Mouse (Mus musculus) mouse embryonic stem cell (cell line): ENCODE data around the gene Narf.

ENCODE experiments used
- in situ Hi-C, 2 experiments: fragments of 300-500 bp; cut with MboI; formaldehyde crosslinking; loops; 1 replicate in 1 of 2; 3 replicates in 1 of 2; pipeline ENCODE4 v1.14.3; 2019 to 2020; ENCODE audit warnings: low sequenced_read_pairs in 2 of 2, low pct_unique_long_range_greater_than_20kb in 1 of 2, mixed read lengths in 1 of 2; ENCODE audit not compliant: unreplicated experiment in 1 of 2

Gene Narf

DNA sequence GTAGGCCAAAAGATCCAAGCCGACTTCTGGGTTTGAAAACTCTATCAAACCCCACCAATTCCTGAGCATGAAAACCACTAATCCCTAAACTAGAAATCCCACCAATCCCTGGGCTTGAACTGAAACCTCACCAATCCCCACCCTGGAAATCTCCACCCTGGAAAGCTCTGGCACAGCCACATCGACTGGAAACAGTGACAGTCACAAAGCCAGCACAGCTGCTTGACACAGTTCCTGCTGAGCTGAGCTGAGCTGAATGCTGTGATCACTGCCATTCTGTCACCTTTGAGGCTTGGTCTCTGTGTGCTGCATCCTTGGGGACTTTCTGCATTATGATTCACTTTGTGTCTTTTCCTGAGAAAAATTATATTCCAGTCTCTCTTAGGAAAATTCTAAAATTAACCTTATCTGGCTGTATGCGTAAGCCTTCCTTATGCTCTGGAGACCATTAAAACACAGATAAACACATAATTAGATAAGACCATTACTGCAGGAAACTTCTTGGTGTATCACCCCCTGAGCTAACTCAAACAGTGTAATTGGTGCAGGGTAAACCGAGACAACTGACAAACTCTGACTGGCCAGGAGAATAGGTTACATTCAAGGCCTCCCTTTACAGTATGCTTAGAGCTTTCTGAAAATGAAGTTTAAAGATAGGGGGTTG is 5.3 kb upstream of the Narf start:
- in situ Hi-C loops: no loop called here

DNA sequence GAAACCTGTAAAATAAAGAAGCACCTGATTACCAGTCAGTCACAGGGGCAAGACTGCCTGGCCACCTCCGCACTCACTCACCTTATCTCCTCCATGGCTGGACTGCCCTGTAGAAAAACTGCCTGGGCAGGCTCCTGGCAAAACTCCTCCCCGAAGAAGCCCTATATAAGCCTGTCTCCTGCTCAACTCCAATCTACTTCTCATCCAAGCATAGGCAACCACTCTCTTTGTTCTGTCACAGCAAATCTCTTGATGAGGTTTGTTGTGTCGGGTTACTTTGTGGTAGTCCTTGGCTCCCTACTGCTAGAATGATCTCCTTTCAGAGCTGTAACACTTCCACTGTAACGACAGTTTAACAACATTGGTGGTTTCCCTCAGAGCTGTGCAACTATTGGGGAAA is 4.3 kb upstream of the Narf start:
- in situ Hi-C loops: no loop called here

DNA sequence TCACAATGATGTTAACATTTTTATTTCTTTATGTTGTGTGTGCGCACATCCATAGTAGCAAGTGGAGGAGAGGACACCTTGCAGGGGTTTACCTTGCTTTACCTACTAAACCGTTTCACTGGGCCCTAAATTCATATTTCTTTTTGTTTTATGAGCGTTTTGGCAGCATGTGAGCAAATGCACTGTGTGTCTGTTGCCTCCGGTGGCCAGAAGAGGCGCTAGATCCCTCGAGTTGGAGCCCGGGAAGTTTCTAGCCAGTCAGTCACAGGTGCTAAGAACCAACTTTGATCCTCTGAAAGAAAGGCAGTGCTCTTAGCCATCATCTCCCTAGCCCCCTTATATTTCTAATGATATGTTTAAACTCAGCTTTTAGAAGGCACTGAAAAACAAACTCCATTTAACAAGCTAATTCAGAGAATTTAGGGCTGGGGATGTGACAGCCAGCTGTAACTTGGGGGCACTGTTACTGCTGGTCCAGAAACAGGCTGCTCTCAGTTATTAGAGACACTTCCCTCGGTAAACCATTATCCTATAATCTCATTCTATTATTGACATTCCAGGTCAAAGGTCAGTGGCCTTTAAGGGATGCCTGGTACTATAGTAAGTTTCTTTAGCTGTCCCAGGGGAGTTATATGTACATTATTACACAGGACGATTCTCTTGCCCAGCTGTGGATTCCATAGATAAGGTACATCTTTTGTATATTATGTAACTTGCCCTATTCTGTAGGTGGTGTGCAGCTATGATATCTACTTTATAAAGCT is 1.4 kb upstream of the Narf start:
- in situ Hi-C loops: no loop called here

DNA sequence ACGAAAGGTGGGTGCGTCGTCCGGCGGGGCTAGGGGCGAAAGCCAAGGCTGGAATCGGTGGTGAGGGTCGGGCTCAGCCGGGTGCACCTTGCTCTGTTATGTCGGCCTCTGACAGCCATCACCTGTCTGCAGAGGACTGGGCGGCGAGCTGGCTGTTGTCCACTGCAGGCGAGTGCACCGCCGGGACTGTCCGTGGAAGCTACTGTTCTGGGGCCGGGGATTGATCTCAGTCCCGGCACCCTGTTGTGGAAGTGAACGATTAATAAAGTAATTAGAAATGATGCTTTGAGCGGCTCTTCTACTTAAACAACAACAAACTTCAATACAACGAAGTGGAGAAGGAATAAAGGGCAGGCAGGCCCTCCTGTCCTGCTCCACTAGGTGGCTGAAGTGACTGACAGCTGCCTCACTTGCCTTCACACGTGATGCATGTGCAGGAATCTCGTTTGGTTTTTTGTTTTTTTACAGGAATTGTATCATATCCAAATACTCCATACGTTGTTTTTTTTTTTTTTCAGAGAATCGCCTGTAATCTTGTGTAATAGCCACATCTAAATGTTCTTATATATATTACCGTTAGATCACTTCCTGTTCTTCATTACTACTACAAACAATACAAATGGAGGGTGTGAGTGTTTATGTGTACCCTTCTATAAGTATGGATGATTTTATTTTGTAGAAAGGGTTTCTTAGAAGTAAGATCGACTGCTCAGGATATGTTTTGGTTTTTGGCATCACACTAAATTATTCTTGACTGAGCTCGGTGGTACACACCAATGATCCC is 484 bp downstream of the Narf start:
- in situ Hi-C loops: no loop called here

DNA sequence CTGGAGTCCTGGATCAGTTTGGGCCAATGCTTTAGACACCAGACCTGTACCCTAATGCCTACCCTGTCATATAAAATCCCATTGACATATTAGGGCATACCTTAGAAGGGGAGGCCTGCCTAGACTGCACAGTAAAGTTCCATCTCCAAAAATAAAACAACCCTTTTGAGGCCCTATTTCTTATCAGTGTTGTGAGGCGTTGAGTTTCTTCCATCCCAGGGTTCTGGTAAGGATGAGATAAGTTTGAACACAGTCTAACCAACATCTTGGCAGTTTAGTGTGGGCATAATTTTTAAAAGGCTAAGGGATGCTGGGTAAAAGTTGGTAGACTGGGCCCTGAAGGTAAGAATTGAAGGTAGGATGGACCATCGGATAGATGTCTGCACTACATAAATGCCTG is 2.6 kb downstream of the Narf start:
- in situ Hi-C loops: no loop called here

DNA sequence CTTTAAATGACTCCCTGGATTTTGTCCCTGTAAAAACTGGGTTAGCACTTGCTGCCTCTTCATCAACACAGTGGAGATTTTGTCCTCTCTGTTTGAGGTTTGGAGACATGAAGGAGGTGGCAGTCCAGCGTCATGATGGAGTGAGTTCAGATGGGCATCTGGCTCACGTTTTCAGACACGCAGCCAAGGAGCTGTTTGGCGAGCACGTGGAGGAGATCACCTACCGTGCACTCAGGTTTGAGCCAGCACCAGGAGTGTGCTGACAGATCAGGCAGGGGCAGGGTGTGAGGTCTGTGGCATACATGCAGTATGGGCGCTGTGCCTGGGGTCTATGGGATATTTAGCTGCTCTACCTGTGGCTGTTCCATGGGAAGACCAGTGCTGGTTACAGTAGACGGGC is 13.1 kb downstream of the Narf start:
- in situ Hi-C loops: no loop called here

DNA sequence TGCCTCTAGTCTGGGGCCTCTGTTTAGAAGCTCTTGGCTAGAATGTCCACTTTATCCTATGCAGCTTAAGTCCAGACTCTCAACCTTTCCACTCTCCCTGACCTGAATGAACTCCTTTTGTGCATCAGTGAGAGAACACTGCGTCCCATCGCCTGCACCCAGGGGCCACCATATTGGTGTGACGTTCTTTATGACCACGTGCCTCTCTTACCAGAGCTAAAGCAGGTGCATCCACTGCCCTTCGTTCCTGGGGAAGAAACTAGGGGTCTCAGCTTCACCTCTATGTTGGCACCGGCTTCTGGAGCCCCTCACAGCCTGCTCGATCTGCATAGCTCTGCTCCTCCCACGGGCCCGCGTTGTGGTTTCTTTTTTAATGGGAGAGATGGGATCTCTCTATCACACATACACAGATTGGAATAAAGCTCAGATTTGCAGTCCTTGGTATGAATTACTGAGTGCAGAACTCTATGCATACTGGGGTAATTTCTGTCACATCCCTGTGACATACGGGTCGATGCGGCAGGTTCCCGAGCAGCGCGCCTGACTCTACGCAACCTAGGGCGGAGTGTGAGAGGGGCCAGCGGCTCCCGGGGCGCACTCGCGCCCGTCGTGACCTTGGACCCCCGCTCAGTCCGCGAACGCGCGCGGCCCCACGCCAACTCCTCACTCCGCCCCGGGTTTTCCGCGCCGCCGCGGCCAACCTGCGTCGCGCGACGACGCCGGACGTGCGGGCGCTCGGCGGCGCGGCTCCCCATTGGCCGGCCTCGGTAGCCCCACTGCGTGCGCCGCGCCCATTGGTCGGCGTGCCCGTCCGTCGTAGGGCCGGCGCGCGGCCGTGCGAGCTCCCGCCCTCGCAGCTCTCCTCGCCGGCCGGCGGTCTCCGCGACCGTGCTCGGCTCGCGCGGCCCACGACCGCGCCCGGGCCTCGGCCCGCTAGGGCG is 22.4 kb downstream of the Narf start, which contains the start of gene Foxk2:
Gene Foxk2, plus strand, starts transcription at position 831 of the 941 bp plus-strand sequence.
- in situ Hi-C loops: no loop called here

DNA sequence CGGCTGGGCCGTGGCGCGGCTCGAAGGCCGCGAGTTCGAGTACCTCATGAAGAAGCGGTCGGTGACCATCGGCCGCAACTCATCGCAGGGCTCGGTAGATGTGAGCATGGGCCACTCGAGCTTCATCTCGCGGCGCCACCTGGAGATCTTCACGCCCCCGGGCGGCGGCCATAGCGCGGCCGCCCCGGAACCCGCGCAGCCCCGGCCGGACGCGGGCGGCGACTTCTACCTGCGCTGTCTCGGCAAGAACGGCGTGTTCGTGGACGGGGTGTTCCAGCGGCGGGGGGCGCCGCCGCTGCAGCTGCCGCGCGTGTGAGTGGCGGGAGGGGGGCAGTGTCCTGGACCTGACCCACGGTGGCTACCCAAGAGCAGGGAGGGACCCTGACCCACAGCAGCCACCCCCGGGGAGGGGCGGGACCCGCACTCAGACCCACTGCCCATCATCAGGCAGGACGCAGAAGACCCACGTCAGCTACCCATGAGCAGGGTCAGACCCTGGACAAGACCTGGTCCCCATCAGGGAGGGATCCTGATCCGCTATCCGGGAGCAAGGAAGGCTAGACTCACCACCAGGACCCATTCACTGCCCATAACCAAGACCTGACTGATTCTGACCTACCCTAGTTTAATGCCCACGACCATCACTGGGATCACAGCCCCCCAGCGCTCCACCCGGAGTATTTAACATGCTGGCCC is 23.3 kb downstream of the Narf start:
- in situ Hi-C loops: no loop called here

DNA sequence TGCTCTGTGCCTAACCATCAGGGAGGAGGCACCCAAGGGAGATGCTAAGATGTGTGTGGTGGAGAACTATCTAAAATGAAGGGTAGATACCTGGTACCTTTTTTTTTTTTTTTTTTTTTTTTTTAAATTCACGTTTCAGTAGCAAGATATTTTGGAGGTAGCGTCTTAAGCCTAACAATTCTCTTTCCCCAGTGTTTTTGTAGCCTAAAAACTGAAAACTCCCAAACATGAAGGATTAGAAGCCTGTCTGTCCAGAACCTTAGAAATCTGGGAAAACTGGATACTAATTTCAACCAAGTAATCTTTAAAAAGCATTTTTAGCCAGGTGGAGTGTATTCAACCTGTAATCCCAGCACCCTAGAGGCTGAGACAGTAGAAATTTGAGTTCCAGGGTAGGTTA is 24.0 kb downstream of the Narf start:
- in situ Hi-C loops: no loop called here

DNA sequence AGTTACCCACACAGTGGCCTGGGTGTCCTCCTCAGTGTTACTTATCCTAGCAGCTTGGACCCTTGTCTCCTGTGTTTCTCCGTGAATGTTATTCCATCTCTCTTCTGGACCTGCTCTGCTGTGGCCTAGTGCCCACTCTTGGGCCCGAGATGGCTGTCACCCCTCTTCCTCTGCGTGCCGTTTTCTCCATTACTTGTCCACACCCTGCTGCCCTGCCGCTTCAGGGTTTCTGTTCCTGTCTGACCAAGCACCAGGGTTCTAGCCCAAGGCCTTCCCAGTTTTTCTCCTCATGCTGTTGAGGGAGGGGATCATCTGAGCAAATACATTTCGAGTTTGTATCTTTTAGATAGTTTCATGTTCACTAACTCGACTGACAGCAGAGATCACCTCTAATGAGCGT is 40.5 kb downstream of the Narf start:
- in situ Hi-C loops: no loop called here

DNA sequence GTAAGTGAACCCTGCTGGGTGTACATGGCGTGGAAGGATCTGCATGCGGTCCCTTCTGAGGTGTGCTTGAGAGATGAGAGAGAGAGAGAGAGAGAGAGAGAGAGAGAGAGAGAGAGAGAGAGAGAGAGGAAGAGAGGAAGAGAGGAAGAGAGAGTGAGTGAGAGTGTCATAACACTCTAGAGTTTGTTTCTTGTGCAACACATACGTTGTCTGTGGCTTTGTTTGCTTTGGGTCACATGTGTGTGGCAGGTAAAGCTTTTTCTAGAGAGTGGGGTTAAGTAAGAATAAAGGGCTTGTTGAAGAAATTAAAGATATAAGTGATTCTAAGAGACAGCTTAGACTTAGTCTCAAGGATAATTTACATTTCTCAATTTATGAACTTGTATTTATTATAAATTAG is 41.0 kb downstream of the Narf start:
- in situ Hi-C loops: no loop called here

DNA sequence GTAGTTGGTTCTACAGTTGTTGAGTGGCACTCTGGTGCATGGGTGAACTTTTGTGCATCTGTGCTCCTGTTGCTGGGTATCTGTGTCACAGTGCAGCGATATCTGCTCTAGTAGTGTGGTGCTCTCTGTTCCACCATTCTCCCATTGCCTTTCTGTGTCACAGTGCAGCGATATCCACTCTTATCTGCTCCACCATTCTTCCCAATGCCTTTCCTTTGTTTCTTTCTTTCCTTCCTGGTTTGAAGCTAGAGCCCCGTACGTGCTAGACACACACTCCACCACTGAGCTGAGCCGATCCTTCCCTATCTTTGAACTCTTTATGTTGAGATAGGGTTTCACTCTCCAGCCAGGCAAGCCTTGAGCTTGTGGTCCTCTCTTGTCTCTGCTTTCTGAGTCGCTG is 45.9 kb downstream of the Narf start:
- in situ Hi-C loops: no loop called here

DNA sequence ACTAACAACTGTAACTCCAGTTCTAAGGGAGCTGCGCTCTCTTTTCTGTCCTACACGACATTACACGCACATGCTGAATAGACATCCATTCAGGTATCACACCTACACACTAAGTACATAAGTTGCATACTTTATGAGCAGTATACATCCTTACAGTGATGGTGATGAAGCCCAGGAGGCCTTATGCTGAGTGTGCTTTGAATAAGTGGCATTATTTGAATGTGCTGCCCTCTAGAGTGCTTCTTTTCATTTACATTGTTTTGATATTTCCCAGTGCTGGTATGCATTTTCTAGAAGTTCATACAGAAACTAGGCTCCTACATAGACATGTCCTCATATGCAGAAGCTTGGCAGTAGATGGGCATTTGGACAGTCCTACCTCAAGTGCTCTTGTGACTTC is 52.8 kb downstream of the Narf start:
- in situ Hi-C loops: no loop called here

DNA sequence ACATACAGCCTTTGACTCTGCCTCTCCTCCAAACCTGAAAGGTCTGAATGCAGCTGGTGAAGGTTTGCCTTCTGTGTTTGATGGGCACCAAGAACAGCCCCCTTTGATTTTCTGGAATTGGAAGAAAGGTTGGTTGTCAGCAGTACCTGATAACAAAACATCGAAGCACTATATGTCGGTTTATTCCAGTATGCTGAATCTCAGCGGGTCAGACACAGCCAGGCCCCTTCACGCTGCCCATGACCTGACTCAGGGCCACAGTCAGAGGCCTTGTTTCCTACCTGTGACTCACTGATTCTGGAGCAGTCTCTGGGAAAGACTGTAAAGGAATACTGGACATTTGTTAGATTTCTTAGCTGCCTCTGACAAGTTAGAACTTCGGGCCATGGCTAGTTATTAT is 57.7 kb downstream of the Narf start:
- in situ Hi-C loops: no loop called here

DNA sequence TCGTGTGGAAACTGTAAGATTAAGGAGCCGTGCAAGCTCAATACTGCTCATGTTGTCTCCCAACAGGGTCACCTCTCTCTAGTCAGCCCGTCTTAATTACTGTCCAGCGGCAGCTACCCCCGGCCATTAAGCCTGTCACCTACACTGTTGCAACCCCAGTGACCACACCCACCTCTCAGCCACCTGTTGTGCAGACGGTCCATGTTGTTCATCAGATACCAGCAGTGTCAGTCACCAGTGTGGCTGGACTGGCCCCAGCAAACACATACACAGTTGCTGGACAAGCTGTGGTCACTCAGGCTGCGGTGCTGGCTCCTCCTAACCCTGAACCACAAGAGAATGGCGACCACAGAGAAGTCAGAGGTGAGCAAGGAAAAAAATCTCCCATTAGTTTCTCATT is 61.4 kb downstream of the Narf start:
- in situ Hi-C loops: no loop called here

DNA sequence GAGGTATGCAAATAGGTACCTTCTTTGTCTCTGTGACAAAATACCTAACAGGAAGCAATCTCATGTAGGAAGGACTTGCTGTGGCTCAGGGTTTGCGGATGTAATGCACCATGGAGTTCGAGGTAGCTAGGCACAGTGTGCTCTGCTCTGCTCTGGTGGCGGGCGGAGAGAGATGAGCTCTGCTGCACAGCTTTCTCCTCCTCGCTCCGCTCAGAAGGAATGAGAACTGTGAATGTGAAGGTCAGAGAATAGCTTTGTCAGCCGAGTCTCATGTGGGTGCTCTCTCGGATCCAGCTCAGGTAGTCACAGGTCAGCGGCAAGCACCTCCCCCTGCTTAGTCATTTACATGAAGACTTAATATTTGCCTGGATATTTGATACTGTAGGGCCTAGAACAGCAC is 63.2 kb downstream of the Narf start:
- in situ Hi-C loops: no loop called here

DNA sequence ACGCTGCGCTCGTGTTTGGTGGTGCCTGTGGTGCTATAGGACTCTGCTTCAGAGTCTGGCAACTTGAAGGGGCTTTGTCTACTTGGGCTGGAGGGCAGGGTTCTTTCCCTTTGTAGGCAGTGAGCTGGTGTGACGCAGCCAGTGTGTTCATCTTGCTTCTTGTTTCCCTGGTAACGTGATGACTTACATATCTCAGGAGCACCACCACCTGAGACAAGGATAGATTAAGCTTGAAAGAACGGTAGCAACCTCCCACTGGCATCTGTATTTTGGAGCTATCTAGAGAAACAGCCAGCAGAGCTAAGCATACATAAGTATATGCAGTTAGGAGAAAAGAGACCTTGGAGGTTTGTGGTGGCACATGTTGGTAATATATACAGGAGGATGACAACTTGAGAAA is 68.3 kb downstream of the Narf start:
- in situ Hi-C loops: no loop called here
